Mouse (Mus musculus): Measurements from ENCODE around the gene Glis3. TPM values are rescaled to one million over a fixed set of nuclear protein-coding genes. Genes with fewer than 3 reads are reported as not detected.

Glis3 gene
- total and polyA plus RNA-seq, 3 experiments: not detected

GRCm38 (mm10) chr19:28235571-28235970 lies 444.3 kb downstream of the Glis3 start:
- Histone ChIP-seq H3K4me1 (ENCODE audit: control insufficient read depth in 1 of 2, insufficient read depth in 2 of 2, low read length in 2 of 2) (no peaks in the 10 kb centered on the region), H3K9me3 (replicated peaks; ENCODE audit: insufficient read depth, low read length) (no peaks in the 10 kb centered on the region), H3K27me3 (ENCODE audit: control insufficient read depth in 1 of 2, insufficient read depth in 2 of 2, low read length in 2 of 2) (no peaks in the 10 kb centered on the region), H3K79me2 (ENCODE audit: control insufficient read depth, insufficient read depth, low read length, poor library complexity) (no peaks in the 10 kb centered on the region), H3K4me3 (ENCODE audit: control insufficient read depth in 1 of 2, insufficient read depth in 1 of 2, low read depth in 2 of 2, low read length in 2 of 2) (no peak overlapping the region), H3K36me3 (ENCODE audit: control insufficient read depth in 1 of 2, insufficient read depth in 2 of 2, low read length in 2 of 2) (no peaks in the 10 kb centered on the region), H3K27ac (ENCODE audit: control insufficient read depth, low read depth, low read length) (no peak overlapping the region), H3K9ac (ENCODE audit: control insufficient read depth, low read depth, low read length, poor library complexity, severe bottlenecking) (no peak overlapping the region)
- no peak for DNase-seq (ENCODE audit: low read depth, low spot score)
- no peak for TF ChIP-seq GABPA (IDR thresholded peaks at IDR 0.05; ENCODE audit: low read depth, low read length)
- TF ChIP-seq GATA1 (IDR thresholded peaks at IDR 0.05; ENCODE audit: low read depth, low read length): no peak
- TF ChIP-seq ETS1 (IDR thresholded peaks at IDR 0.05; ENCODE audit: low read depth, low read length): no peak
- TF ChIP-seq MYC (IDR thresholded peaks at IDR 0.05; ENCODE audit: low read depth, low read length): no peak
- no peak for TF ChIP-seq MXI1 (IDR thresholded peaks at IDR 0.05; ENCODE audit: low read depth, low read length)
- no peak for TF ChIP-seq CHD1 (IDR thresholded peaks at IDR 0.05; ENCODE audit: low read depth, low read length)
- no peak for TF ChIP-seq ZKSCAN1 (IDR thresholded peaks at IDR 0.05; ENCODE audit: low read depth, low read length)
- no peak for TF ChIP-seq ZC3H11A (IDR thresholded peaks at IDR 0.05; ENCODE audit: low read depth, low read length)
- TF ChIP-seq MYB (IDR thresholded peaks at IDR 0.05; ENCODE audit: low read depth, low read length): no peak
- TF ChIP-seq MEF2A (IDR thresholded peaks at IDR 0.05; ENCODE audit: extremely low read depth, insufficient replicate concordance, low read depth, low read length, poor library complexity, severe bottlenecking): no peak
- TF ChIP-seq NRF1 (IDR thresholded peaks at IDR 0.05; ENCODE audit: insufficient read depth, low read depth, low read length, poor library complexity, severe bottlenecking): no peak
- TF ChIP-seq KAT2A (conservative IDR thresholded peaks at IDR 0.05; ENCODE audit: low read depth, low read length): no peak
- no peak for TF ChIP-seq USF1 (IDR thresholded peaks at IDR 0.05; ENCODE audit: low read depth, low read length)
- TF ChIP-seq JUND (IDR thresholded peaks at IDR 0.05; ENCODE audit: low read depth, low read length): no peak
- TF ChIP-seq EP300 (IDR thresholded peaks at IDR 0.05; ENCODE audit: low read depth in 1 of 2, low read length in 2 of 2): no peak

GRCm38 (mm10) chr19:28235096-28235495 lies 444.8 kb downstream of the Glis3 start:
- H3K4me3 ChIP-seq (ENCODE audit: control insufficient read depth in 1 of 2, insufficient read depth in 1 of 2, low read depth in 2 of 2, low read length in 2 of 2): no peak overlapping the region
- H3K9me3 ChIP-seq (replicated peaks; ENCODE audit: insufficient read depth, low read length): no peaks in the 10 kb centered on the region
- H3K27ac ChIP-seq (ENCODE audit: control insufficient read depth, low read depth, low read length): no peak overlapping the region
- no peak for TF ChIP-seq POLR2AphosphoS2 (IDR thresholded peaks at IDR 0.05; ENCODE audit: low read length)
- TF ChIP-seq JUND (IDR thresholded peaks at IDR 0.05; ENCODE audit: low read depth, low read length): no peak
- no peak for TF ChIP-seq HCFC1 (IDR thresholded peaks at IDR 0.05; ENCODE audit: low read depth, low read length)
- no peak for TF ChIP-seq POLR2A (IDR thresholded peaks at IDR 0.05; ENCODE audit: control insufficient read depth in 1 of 2, insufficient read depth in 1 of 2, low read depth in 1 of 2, low read length in 2 of 2, poor library complexity in 1 of 2)
- TF ChIP-seq NELFE (IDR thresholded peaks at IDR 0.05; ENCODE audit: low read depth, low read length): no peak
- no peak for TF ChIP-seq GATA1 (IDR thresholded peaks at IDR 0.05; ENCODE audit: low read depth, low read length)
- no peak for TF ChIP-seq RAD21 (IDR thresholded peaks at IDR 0.05; ENCODE audit: low read depth, low read length)
- no peak for TF ChIP-seq MYC (IDR thresholded peaks at IDR 0.05; ENCODE audit: low read depth, low read length)
- TF ChIP-seq ZKSCAN1 (IDR thresholded peaks at IDR 0.05; ENCODE audit: low read depth, low read length): no peak
- TF ChIP-seq E2F4 (IDR thresholded peaks at IDR 0.05; ENCODE audit: borderline replicate concordance, low read depth, low read length): no peak
- TF ChIP-seq USF2 (IDR thresholded peaks at IDR 0.05; ENCODE audit: borderline replicate concordance in 1 of 2, insufficient read depth in 1 of 2, low read depth in 1 of 2, low read length in 2 of 2): no peak
- TF ChIP-seq ZMIZ1 (IDR thresholded peaks at IDR 0.05; ENCODE audit: low read depth, low read length): no peak
- TF ChIP-seq KAT2A (conservative IDR thresholded peaks at IDR 0.05; ENCODE audit: low read depth, low read length): no peak
- no peak for TF ChIP-seq CHD1 (IDR thresholded peaks at IDR 0.05; ENCODE audit: low read depth, low read length)
- TF ChIP-seq MXI1 (IDR thresholded peaks at IDR 0.05; ENCODE audit: low read depth, low read length): no peak
- no peak for TF ChIP-seq SMC3 (IDR thresholded peaks at IDR 0.05; ENCODE audit: low read depth, low read length)
- no peak for TF ChIP-seq MAX (IDR thresholded peaks at IDR 0.05; ENCODE audit: low read length)
- H3K4me1 ChIP-seq (ENCODE audit: control insufficient read depth in 1 of 2, insufficient read depth in 2 of 2, low read length in 2 of 2): no peaks in the 10 kb centered on the region
- DNase-seq (ENCODE audit: low read depth, low spot score): no peak
- no peaks in the 10 kb centered on the region for H3K79me2 ChIP-seq (ENCODE audit: control insufficient read depth, insufficient read depth, low read length, poor library complexity)
- no peaks in the 10 kb centered on the region for H3K36me3 ChIP-seq (ENCODE audit: control insufficient read depth in 1 of 2, insufficient read depth in 2 of 2, low read length in 2 of 2)
- H3K9ac ChIP-seq (ENCODE audit: control insufficient read depth, low read depth, low read length, poor library complexity, severe bottlenecking): no peak overlapping the region
- no peaks in the 10 kb centered on the region for H3K27me3 ChIP-seq (ENCODE audit: control insufficient read depth in 1 of 2, insufficient read depth in 2 of 2, low read length in 2 of 2)

Data from MEL (cell line).